Mouse (Mus musculus): ENCODE measurements around the gene Alox12.

DNA sequence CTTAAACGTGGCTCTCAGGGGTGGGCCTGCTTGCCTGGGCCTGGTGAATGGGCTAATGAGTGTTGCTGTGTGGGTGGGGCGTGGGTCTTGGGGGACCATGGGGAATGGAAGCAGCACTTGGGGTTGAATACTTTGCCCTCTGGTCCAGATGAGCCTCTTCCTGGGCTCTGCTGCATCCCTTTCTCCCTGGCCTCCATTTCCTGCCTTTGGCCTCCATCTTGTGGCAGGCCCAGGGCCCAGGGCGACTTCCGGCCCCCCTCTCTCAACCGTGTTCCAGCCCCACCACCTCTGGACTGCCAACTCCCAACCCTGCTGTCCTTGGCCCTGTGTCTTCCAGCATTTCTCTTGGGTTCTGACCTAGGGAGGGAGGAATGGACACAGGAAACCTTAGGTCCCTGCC lies 21.1 kb downstream of the Alox12 start:
- TF ChIP-seq GATA1 (IDR thresholded peaks at IDR 0.05; ENCODE audit: low read length): no peak
- no peak for TF ChIP-seq TAL1 (IDR thresholded peaks at IDR 0.05; ENCODE audit: low read length)

Measured in erythroblast, embryonic 14.5 days (primary cell).